Mouse (Mus musculus): ENCODE data around the gene Mtmr3. TPM values are rescaled to one million over a fixed set of nuclear protein-coding genes. Genes with fewer than 3 reads are reported as not detected.

The Mtmr3 gene
- total and polyA plus RNA-seq, 3 experiments, result 26.4 to 81.4 (median 68.9) TPM

GRCm38 (mm10) chr11:4571491-4571901, 23.2 kb downstream of the Mtmr3 start:
- H3K27me3 ChIP-seq (ENCODE audit: insufficient read depth, low read length), result no peaks in the 10 kb centered on the region
- no peak for DNase-seq (ENCODE audit: low spot score)
- no peaks in the 10 kb centered on the region for H3K9me3 ChIP-seq (replicated peaks)
- peaks cover 18% of the 10 kb centered on the region for H3K36me3 ChIP-seq (replicated peaks)
- ATAC-seq (ENCODE audit: extremely low read depth, insufficient number of reproducible peaks, low FRiP score, poor library complexity, severe bottlenecking), result no peak
- peaks cover 36% of the 10 kb centered on the region for H3K4me1 ChIP-seq (ENCODE audit: insufficient read depth, low read depth, low read length)
- TF ChIP-seq CTCF (IDR thresholded peaks at IDR 0.05; ENCODE audit: low read depth, low read length) (no peak), GATA2 (IDR thresholded peaks at IDR 0.05; ENCODE audit: borderline replicate concordance, low read depth, low read length) (no peak), POLR2AphosphoS5 (IDR thresholded peaks at IDR 0.05; ENCODE audit: insufficient replicate concordance, low read depth, low read length) (no peak), TAL1 (conservative IDR thresholded peaks at IDR 0.05; ENCODE audit: low read depth, low read length) (no peak), GATA1 (IDR thresholded peaks at IDR 0.05; ENCODE audit: borderline replicate concordance, low read length) (no peak)
- H3K4me3 ChIP-seq (ENCODE audit: low read depth, low read length), result no peak overlapping the region

GRCm38 (mm10) chr11:4566333-4566732, 28.3 kb downstream of the Mtmr3 start:
- TF ChIP-seq TAL1 (conservative IDR thresholded peaks at IDR 0.05; ENCODE audit: low read depth, low read length), result peak; percentile 48
- no peak for TF ChIP-seq GATA2 (IDR thresholded peaks at IDR 0.05; ENCODE audit: borderline replicate concordance, low read depth, low read length)
- DNase-seq (ENCODE audit: low spot score) (no peak), ATAC-seq (ENCODE audit: extremely low read depth, insufficient number of reproducible peaks, low FRiP score, poor library complexity, severe bottlenecking) (peak; percentile 63)
- Histone ChIP-seq H3K4me1 (ENCODE audit: insufficient read depth, low read depth, low read length) (peaks cover 27% of the 10 kb centered on the region), H3K27me3 (ENCODE audit: insufficient read depth, low read length) (no peaks in the 10 kb centered on the region), H3K36me3 (replicated peaks) (peaks cover 16% of the 10 kb centered on the region), H3K4me3 (ENCODE audit: low read depth, low read length) (no peak overlapping the region), H3K9me3 (replicated peaks) (no peaks in the 10 kb centered on the region)

GRCm38 (mm10) chr11:4565545-4565944, 29.1 kb downstream of the Mtmr3 start:
- DNase-seq (ENCODE audit: low spot score) (no peak), ATAC-seq (ENCODE audit: extremely low read depth, insufficient number of reproducible peaks, low FRiP score, poor library complexity, severe bottlenecking) (no peak)
- Histone ChIP-seq H3K4me3 (ENCODE audit: low read depth, low read length) (no peak overlapping the region), H3K4me1 (ENCODE audit: insufficient read depth, low read depth, low read length) (peaks cover 34% of the 10 kb centered on the region), H3K27me3 (ENCODE audit: insufficient read depth, low read length) (no peaks in the 10 kb centered on the region), H3K36me3 (replicated peaks) (peaks cover 16% of the 10 kb centered on the region), H3K9me3 (replicated peaks) (no peaks in the 10 kb centered on the region)
- TF ChIP-seq GATA2 (IDR thresholded peaks at IDR 0.05; ENCODE audit: borderline replicate concordance, low read depth, low read length) (no peak), POLR2AphosphoS5 (IDR thresholded peaks at IDR 0.05; ENCODE audit: insufficient replicate concordance, low read depth, low read length) (no peak), CTCF (IDR thresholded peaks at IDR 0.05; ENCODE audit: low read depth, low read length) (no peak), GATA1 (IDR thresholded peaks at IDR 0.05; ENCODE audit: borderline replicate concordance, low read length) (no peak), TAL1 (conservative IDR thresholded peaks at IDR 0.05; ENCODE audit: low read depth, low read length) (no peak)

- no peak overlapping the region for H3K4me3 ChIP-seq (ENCODE audit: low read depth, low read length)
- H3K36me3 ChIP-seq (replicated peaks), result peaks cover 15% of the 10 kb centered on the region
- TF ChIP-seq GATA1 (IDR thresholded peaks at IDR 0.05; ENCODE audit: borderline replicate concordance, low read length), result no peak
- no peak for TF ChIP-seq GATA2 (IDR thresholded peaks at IDR 0.05; ENCODE audit: borderline replicate concordance, low read depth, low read length)
- peak; percentile 23; the same call in 1 of the 2 replicates for TF ChIP-seq TAL1 (conservative IDR thresholded peaks at IDR 0.05; ENCODE audit: low read depth, low read length)
- DNase-seq (ENCODE audit: low spot score), result no peak
- H3K27me3 ChIP-seq (ENCODE audit: insufficient read depth, low read length), result no peaks in the 10 kb centered on the region
- H3K4me1 ChIP-seq (ENCODE audit: insufficient read depth, low read depth, low read length), result peaks cover 45% of the 10 kb centered on the region
- no peaks in the 10 kb centered on the region for H3K9me3 ChIP-seq (replicated peaks)
- no peak for ATAC-seq (ENCODE audit: extremely low read depth, insufficient number of reproducible peaks, low FRiP score, poor library complexity, severe bottlenecking)
Measured at GRCm38 (mm10) chr11:4553274-4554063, 41.2 kb downstream of the Mtmr3 start.

- H3K4me3 ChIP-seq (ENCODE audit: low read depth, low read length), result no peak overlapping the region
- peaks cover 8% of the 10 kb centered on the region for H3K36me3 ChIP-seq (replicated peaks)
- no peak for DNase-seq (ENCODE audit: low spot score)
- ATAC-seq (ENCODE audit: extremely low read depth, insufficient number of reproducible peaks, low FRiP score, poor library complexity, severe bottlenecking), result no peak
- H3K9me3 ChIP-seq (replicated peaks), result no peaks in the 10 kb centered on the region
- H3K27me3 ChIP-seq (ENCODE audit: insufficient read depth, low read length), result no peaks in the 10 kb centered on the region
- peaks cover 55% of the 10 kb centered on the region for H3K4me1 ChIP-seq (ENCODE audit: insufficient read depth, low read depth, low read length)
- TF ChIP-seq CTCF (IDR thresholded peaks at IDR 0.05; ENCODE audit: low read depth, low read length) (no peak), TAL1 (conservative IDR thresholded peaks at IDR 0.05; ENCODE audit: low read depth, low read length) (no peak), POLR2AphosphoS5 (IDR thresholded peaks at IDR 0.05; ENCODE audit: insufficient replicate concordance, low read depth, low read length) (no peak), GATA2 (IDR thresholded peaks at IDR 0.05; ENCODE audit: borderline replicate concordance, low read depth, low read length) (no peak)
Measured at GRCm38 (mm10) chr11:4547569-4547968, 47.1 kb downstream of the Mtmr3 start.

GRCm38 (mm10) chr11:4545976-4546375, 48.7 kb downstream of the Mtmr3 start:
- H3K4me3 ChIP-seq (ENCODE audit: low read depth, low read length), result no peak overlapping the region; the same call in 1 of the 2 replicates
- ATAC-seq (ENCODE audit: extremely low read depth, insufficient number of reproducible peaks, low FRiP score, poor library complexity, severe bottlenecking) (no peak), DNase-seq (ENCODE audit: low spot score) (no peak)
- H3K36me3 ChIP-seq (replicated peaks), result peaks cover 12% of the 10 kb centered on the region
- TF ChIP-seq GATA2 (IDR thresholded peaks at IDR 0.05; ENCODE audit: borderline replicate concordance, low read depth, low read length), result no peak
- TF ChIP-seq POLR2AphosphoS5 (IDR thresholded peaks at IDR 0.05; ENCODE audit: insufficient replicate concordance, low read depth, low read length), result no peak
- no peak for TF ChIP-seq TAL1 (conservative IDR thresholded peaks at IDR 0.05; ENCODE audit: low read depth, low read length)
- TF ChIP-seq CTCF (IDR thresholded peaks at IDR 0.05; ENCODE audit: low read depth, low read length), result no peak
- no peak for TF ChIP-seq GATA1 (IDR thresholded peaks at IDR 0.05; ENCODE audit: borderline replicate concordance, low read length)
- H3K9me3 ChIP-seq (replicated peaks), result no peaks in the 10 kb centered on the region
- peaks cover 70% of the 10 kb centered on the region for H3K4me1 ChIP-seq (ENCODE audit: insufficient read depth, low read depth, low read length)
- H3K27me3 ChIP-seq (ENCODE audit: insufficient read depth, low read length), result no peaks in the 10 kb centered on the region

All from G1E (cell line).